Mouse (Mus musculus) mouse trophoblast stem cell (cell line): ENCODE measurements around the gene Slc25a34.

ENCODE experiments used
- in situ Hi-C, 2 experiments: fragments of 300-500 bp; cut with MseI, MboI; formaldehyde crosslinking; loops; 2 replicates in 1 of 2; 3 replicates in 1 of 2; pipeline ENCODE4 v1.15.1; 2025

Gene Slc25a34

GRCm38 (mm10) chr4:141643118-141643855 is 19.7 kb upstream of the Slc25a34 start:
- in situ Hi-C loops, result no loop called here

GRCm38 (mm10) chr4:141641961-141642811 is 18.6 kb upstream of the Slc25a34 start:
- in situ Hi-C loops, result no loop called here

- in situ Hi-C loops, result no loop called here
Observed at GRCm38 (mm10) chr4:141641353-141641771, 17.7 kb upstream of the Slc25a34 start.

- in situ Hi-C loops, result no loop called here
Observed at GRCm38 (mm10) chr4:141639474-141639873, 15.9 kb upstream of the Slc25a34 start.

GRCm38 (mm10) chr4:141636693-141637092 is 13.1 kb upstream of the Slc25a34 start:
- in situ Hi-C loops, result no loop called here

GRCm38 (mm10) chr4:141635991-141636390 is 12.4 kb upstream of the Slc25a34 start:
- in situ Hi-C loops, result no loop called here

GRCm38 (mm10) chr4:141632111-141632873 is 8.7 kb upstream of the Slc25a34 start:
- in situ Hi-C loops, result no loop called here

- in situ Hi-C loops, result no loop called here
Observed at GRCm38 (mm10) chr4:141631250-141631649, 7.6 kb upstream of the Slc25a34 start.

GRCm38 (mm10) chr4:141630021-141630420 is 6.4 kb upstream of the Slc25a34 start:
- in situ Hi-C loops, result no loop called here

- in situ Hi-C loops, result no loop called here
Observed at GRCm38 (mm10) chr4:141628661-141629060, 5.0 kb upstream of the Slc25a34 start.

- in situ Hi-C loops, result no loop called here
Observed at GRCm38 (mm10) chr4:141627502-141627901, 3.9 kb upstream of the Slc25a34 start.

GRCm38 (mm10) chr4:141625774-141626550 is 2.3 kb upstream of the Slc25a34 start:
- in situ Hi-C loops, result no loop called here

- in situ Hi-C loops, result no loop called here
Observed at GRCm38 (mm10) chr4:141624983-141625773, 1.6 kb upstream of the Slc25a34 start.

- in situ Hi-C loops, result no loop called here
Observed at GRCm38 (mm10) chr4:141624134-141624533, 513 bp upstream of the Slc25a34 start.

GRCm38 (mm10) chr4:141623037-141623436 is 584 bp downstream of the Slc25a34 start:
- in situ Hi-C loops, result no loop called here

- in situ Hi-C loops, result no loop called here
Observed at GRCm38 (mm10) chr4:141622580-141622979, 1.0 kb downstream of the Slc25a34 start.

GRCm38 (mm10) chr4:141622091-141622490 is 1.5 kb downstream of the Slc25a34 start:
- in situ Hi-C loops, result no loop called here

- in situ Hi-C loops, result no loop called here
Observed at GRCm38 (mm10) chr4:141621297-141621696, 2.3 kb downstream of the Slc25a34 start.

GRCm38 (mm10) chr4:141619299-141619883 is 4.2 kb downstream of the Slc25a34 start:
- in situ Hi-C loops, result no loop called here
